Mouse (Mus musculus) retina, adult 2 months (tissue): ENCODE results near the gene Myl3.

Source experiments
- DNase-seq: peaks from one replicate; pipeline ENCODE4 v3.0.0-alpha.2; 2012; ENCODE audit warnings: low read depth, low spot score

The Myl3 gene

GRCm38 (mm10) chr9:110729841-110730240 is 11.8 kb upstream of the Myl3 start:
- DNase-seq, result no peak

- DNase-seq, result no peak
These were observed 9.8 kb upstream of the Myl3 start for GRCm38 (mm10) chr9:110731859-110732258.

GRCm38 (mm10) chr9:110732623-110733022 is 9.0 kb upstream of the Myl3 start:
- no peak for DNase-seq

GRCm38 (mm10) chr9:110733102-110733501 is 8.6 kb upstream of the Myl3 start:
- DNase-seq, result no peak

- no peak for DNase-seq
These were observed 7.5 kb upstream of the Myl3 start for GRCm38 (mm10) chr9:110734154-110734553.

GRCm38 (mm10) chr9:110736362-110736761 is 5.3 kb upstream of the Myl3 start:
- DNase-seq, result no peak

- no peak for DNase-seq
These were observed 3.6 kb upstream of the Myl3 start for GRCm38 (mm10) chr9:110738054-110738453.

- no peak for DNase-seq
These were observed 1.7 kb upstream of the Myl3 start for GRCm38 (mm10) chr9:110739961-110740360.

GRCm38 (mm10) chr9:110742295-110742950 is 762 bp downstream of the Myl3 start:
- DNase-seq, result no peak

- DNase-seq, result no peak
These were observed 1.3 kb downstream of the Myl3 start for GRCm38 (mm10) chr9:110742951-110743455.

- no peak for DNase-seq
These were observed 2.0 kb downstream of the Myl3 start for GRCm38 (mm10) chr9:110743456-110744323.

- no peak for DNase-seq
These were observed 4.1 kb downstream of the Myl3 start for GRCm38 (mm10) chr9:110745752-110746151.

- DNase-seq, result no peak
These were observed 4.6 kb downstream of the Myl3 start for GRCm38 (mm10) chr9:110746238-110746637.

GRCm38 (mm10) chr9:110746961-110747360 is 5.3 kb downstream of the Myl3 start, which contains the start of gene Pth1r:
Gene Pth1r (minus strand): TSS chr9:110747145.
- no peak for DNase-seq

- no peak for DNase-seq
These were observed 6.8 kb downstream of the Myl3 start for GRCm38 (mm10) chr9:110748451-110748850.

- DNase-seq, result no peak
These were observed 8.9 kb downstream of the Myl3 start for GRCm38 (mm10) chr9:110750404-110751187.

- no peak for DNase-seq
These were observed 9.8 kb downstream of the Myl3 start for GRCm38 (mm10) chr9:110751412-110751811.

- no peak for DNase-seq
These were observed 11.3 kb downstream of the Myl3 start for GRCm38 (mm10) chr9:110752917-110753435.

GRCm38 (mm10) chr9:110753773-110754172 is 12.1 kb downstream of the Myl3 start:
- no peak for DNase-seq

- no peak for DNase-seq
These were observed 16.2 kb downstream of the Myl3 start for GRCm38 (mm10) chr9:110757816-110758215.

- DNase-seq, result no peak
These were observed 16.9 kb downstream of the Myl3 start for GRCm38 (mm10) chr9:110758605-110759004.

GRCm38 (mm10) chr9:110759265-110759664 is 17.6 kb downstream of the Myl3 start:
- no peak for DNase-seq
